Mouse (Mus musculus) MEL-GATA-1-ER (cell line): ENCODE data around the gene Anxa10.

Experiments
- DNase-seq: peaks from one replicate; pipeline ENCODE4 v3.0.0-alpha.2; 2012; ENCODE audit warnings: low read depth; ENCODE audit errors: extremely low read depth

Anxa10 gene

GRCm38 (mm10) chr8:62123098-62123497, at the start of gene Anxa10:
Anxa10 (minus strand) TSS chr8:62123150.
- no peak for DNase-seq

DNA sequence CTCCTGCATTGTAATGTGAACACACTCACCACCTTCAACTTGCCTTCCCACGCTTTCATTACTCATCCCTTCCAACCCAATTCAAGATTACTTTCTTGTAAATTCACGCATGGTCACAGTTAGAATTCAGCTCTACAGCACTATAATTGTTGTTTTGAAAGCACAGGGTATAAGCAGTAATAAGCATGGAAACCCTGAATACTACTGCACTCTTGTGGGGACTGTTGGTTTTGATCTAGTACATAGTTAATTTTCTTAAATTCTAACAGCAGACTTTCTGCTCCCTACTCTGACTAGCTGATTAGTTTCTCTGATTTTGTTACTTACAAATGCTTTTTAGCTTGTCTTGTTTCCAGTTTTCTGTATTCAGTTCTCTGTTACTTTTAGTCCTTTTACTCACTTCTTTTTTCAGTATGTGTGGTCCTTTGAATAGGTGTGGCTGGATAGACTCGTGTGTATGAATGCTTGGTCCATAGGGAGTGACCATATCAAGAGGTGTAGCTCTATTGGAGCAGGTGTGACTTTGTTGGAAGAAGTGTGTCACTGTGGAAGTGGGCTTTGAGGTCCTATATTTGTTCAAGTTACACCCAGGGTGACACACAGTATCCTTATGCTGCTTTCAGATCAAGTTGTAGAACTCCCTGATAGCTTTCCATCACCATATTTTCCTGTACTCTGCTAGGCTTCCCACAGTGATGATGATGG, 9.9 kb upstream of the Anxa10 start:
- no peak for DNase-seq

- DNase-seq, result no peak
These were observed 25.7 kb downstream of the Anxa10 start for GRCm38 (mm10) chr8:62097213-62097612.

DNA sequence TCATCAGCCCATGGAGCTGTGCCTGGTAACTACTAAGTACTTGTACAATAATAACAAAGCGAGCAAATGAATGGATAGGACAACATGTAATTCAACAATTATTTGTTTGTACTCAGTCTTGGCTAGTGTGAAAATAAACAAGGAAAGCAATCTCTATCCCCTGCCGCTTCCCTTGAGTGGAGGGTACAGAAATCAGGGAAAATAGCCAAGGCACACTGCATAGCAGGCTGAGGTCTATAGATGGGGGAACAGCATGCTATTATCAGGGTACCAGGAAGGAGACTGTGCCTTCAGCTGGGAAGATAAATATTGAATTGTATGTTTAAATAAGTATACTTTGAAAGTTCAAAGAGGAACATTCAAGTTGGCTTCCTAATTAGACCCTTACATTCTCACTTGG, 41.1 kb downstream of the Anxa10 start:
- DNase-seq, result no peak

- DNase-seq, result peak; percentile 5
These were observed 42.7 kb downstream of the Anxa10 start for GRCm38 (mm10) chr8:62080195-62080802.

DNA sequence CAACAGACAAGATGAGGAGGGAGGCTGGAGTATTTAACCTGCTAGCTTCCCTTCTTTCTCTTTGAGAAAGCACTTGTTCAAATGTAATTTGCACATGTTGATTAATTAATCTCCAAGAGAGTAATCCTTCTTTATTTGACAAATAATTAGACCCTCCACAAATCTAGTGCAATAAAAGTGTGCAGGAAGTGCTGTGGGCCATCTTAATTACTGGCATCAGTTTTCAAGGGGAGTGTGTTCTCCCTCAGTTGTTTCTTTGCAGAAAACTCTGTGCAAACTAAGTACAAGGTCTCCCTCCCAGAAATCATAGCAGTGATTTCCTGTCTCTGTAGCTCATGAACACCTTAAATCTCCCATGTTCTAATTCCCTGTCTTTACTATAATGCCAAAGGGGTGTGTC, 54.6 kb downstream of the Anxa10 start:
- no peak for DNase-seq

DNA sequence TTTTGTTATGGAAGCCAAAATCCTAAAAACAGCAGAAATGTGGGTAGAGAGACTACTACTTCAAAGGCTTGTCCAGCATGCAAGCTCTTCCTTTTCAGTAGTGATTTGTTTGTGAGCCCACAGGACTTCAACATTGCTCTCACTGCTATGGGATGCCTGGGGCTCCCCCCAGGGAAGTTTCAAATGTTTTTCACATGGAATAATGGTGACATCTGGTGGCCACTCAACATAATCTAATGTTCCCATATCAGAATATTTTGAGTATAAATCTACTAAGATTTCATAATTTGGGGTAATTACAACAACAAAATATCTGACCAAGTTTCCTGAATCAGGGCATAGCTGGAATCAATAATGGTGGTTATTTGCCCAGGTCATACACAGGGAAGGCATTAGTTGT, 62.6 kb downstream of the Anxa10 start:
- DNase-seq, result no peak

- DNase-seq, result no peak
These were observed 76.1 kb downstream of the Anxa10 start for GRCm38 (mm10) chr8:62046809-62047208.

DNA sequence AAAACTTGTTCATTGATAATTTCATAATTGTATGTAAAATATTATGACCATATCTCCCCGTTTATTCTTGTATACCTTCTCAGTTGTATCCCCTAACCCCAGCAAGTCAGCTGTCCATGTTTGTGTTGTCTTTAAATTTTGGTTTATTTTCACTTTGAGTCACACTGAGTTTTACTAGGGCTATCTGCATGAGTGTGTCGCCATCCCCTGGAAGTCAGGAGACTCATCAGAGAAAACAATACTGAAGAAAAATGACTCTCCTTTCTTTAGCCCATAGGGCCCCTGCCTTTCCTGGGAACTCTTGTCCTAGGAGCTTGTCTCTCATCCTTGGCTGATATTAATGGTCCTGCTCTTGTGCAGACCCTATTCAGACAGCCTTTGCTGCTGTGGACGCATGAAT, 88.6 kb downstream of the Anxa10 start:
- DNase-seq, result no peak

DNA sequence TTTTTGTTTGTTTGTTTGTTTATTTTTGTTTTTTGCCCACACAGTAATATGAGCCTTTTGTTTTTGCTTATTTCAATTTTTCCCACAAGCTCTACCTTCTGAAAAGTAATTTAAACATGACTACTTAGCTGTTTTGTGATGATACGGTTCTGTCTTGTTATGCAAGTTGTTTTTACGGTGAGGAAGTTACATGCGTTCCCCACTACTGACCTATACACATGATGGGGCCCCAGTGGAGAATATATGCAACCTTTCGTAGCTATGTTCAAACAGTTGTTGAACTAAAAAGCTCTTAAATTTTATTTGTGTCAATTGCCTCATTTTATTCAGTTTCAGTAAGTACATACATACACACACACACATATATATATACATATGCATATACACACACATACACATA, 108.4 kb downstream of the Anxa10 start:
- DNase-seq, result no peak

DNA sequence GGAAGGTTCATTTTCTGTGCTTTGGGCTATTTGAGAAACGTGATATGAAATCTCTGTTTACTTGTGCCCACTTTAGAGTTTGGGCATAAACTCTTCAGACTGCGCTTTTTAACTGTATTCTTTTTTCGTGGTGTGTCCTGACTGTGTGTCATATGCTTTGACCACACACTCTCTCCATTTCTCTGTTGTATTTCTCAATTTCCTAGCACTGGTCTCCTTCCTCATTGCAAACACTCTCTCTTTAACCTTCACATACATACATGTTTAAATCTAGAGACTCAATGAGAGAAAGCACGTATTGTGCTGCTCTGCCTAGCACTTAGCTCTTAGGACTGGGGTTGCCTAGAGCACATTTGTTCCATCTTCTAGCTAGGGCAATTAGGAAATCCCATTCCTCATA, 108.8 kb downstream of the Anxa10 start:
- DNase-seq, result no peak
